Mouse (Mus musculus): Measurements from ENCODE around the gene Zzz3.

- no peak for TF ChIP-seq POLR2A (IDR thresholded peaks at IDR 0.05; ENCODE audit: insufficient read depth, low read length)
- TF ChIP-seq CTCF (IDR thresholded peaks at IDR 0.05; ENCODE audit: low read depth, low read length): no peak
- TF ChIP-seq EP300 (IDR thresholded peaks at IDR 0.05; ENCODE audit: insufficient read depth, low read depth, low read length): no peak
Measured at GRCm38 (mm10) chr3:152442795-152443194, 47.5 kb downstream of the Zzz3 start.

Measured in ES-Bruce4 (cell line).